Comparison of ENCODE assay signal across 17 mouse cellular contexts in the genomic region with DNA sequence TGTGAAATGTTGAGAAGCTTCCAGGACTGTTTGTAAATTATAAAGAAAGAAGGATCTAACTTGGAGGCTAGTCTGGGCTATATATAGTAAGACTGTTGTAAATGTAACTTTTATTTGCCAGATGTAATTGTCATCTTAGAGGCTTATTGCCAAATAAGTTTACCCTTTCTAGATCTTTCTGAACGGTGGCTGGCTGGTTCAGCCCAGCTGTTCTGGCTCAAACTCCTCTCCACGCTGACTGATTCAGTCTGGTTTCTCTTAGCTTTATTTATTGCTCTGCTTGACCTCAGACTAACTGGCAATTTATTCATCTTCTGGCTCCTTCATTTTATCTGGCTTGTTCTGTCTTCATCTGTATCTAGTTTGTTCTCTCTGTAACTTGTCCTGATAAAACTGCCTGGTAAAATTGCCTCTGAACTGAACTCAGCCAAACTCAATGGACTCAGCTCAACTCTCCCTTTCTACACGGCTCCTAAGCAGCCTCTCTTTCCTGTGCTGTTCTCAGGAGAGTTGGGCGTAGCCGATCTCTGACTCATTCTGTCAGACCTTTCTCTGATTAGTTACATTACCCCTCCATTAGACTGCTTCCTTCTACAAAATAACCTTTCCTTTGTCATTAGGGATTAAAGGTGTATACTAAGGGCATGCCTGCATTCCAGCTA. TPM values are rescaled to one million over a fixed set of nuclear protein-coding genes. Genes with fewer than 3 reads are reported as not detected.
DNase-seq lines count a peak whose midpoint lies in the region; ATAC-seq lines count a peak whose summit lies in the region.
"Had no signal": no experiment of that assay in that cellular context is flagged by ENCODE, and none has a peak within 500 bp of the region (broad histone marks: within the 10 kb centered on the region; RNA-seq: fewer than 3 reads in every experiment).

No protein-coding gene starts in this region.

- H3K27me3 ChIP-seq in embryonic facial prominence, embryonic 14.5 days (replicated peaks; ENCODE audit: control insufficient read depth, insufficient read depth, low read length), result no peaks in the 10 kb centered on the region
- H3K27me3 ChIP-seq in embryonic facial prominence, embryonic 10.5 days (replicated peaks; ENCODE audit: low read depth, poor library complexity, severe bottlenecking), result no peaks in the 10 kb centered on the region
- H3K27me3 ChIP-seq in intestine, embryonic 16.5 days (replicated peaks; ENCODE audit: control insufficient read depth, insufficient read depth, low read length), result no peaks in the 10 kb centered on the region
- H3K27me3 ChIP-seq: embryonic facial prominence, embryonic 12.5 days; forebrain, embryonic 12.5 days; heart, embryonic 15.5 days; liver, embryonic 13.5 days; megakaryocyte, embryonic 14.5 days had no signal

- peak; percentile 16 for DNase-seq in embryonic facial prominence, embryonic 14.5 days (ENCODE audit: low spot score)
- no peak for DNase-seq in embryonic facial prominence, embryonic 10.5 days (ENCODE audit: low spot score)
- DNase-seq in kidney, postnatal 14 days, result peak; percentile 19
- no peak for DNase-seq in kidney, adult 8-10 months
- peak; percentile 49 for DNase-seq in 3T3-L1 (ENCODE audit: low read depth, low spot score)
- DNase-seq in spleen, postnatal 36 days (ENCODE audit: low spot score in 2 of 2), result no peak
- DNase-seq in left cerebral cortex, adult 18-20 months (ENCODE audit: low spot score in 2 of 2), result no peak
- DNase-seq: cerebellum, adult 11 months; liver, embryonic 13.5 days had no signal

- H3K4me3 ChIP-seq in embryonic facial prominence, embryonic 14.5 days (ENCODE audit: low read depth, low read length), result no peak overlapping the region
- H3K4me3 ChIP-seq in embryonic facial prominence, embryonic 10.5 days, result no peak overlapping the region
- no peak overlapping the region for H3K4me3 ChIP-seq in intestine, embryonic 16.5 days (ENCODE audit: low read length)
- H3K4me3 ChIP-seq: embryonic facial prominence, embryonic 12.5 days; forebrain, embryonic 12.5 days; heart, embryonic 15.5 days; hindbrain, embryonic 10.5 days; liver, embryonic 13.5 days; megakaryocyte, embryonic 14.5 days had no signal

- H3K9ac ChIP-seq in embryonic facial prominence, embryonic 14.5 days (ENCODE audit: low read depth, low read length), result no peak overlapping the region
- H3K9ac ChIP-seq in intestine, embryonic 16.5 days (ENCODE audit: low read depth, low read length), result no peak overlapping the region
- H3K9ac ChIP-seq: embryonic facial prominence, embryonic 12.5 days; forebrain, embryonic 12.5 days; heart, embryonic 15.5 days; liver, embryonic 13.5 days had no signal

- peak; percentile 81; the same call in 1 of the 2 replicates for ATAC-seq in embryonic facial prominence, embryonic 14.5 days (ENCODE audit: low read depth)
- peak; percentile 66 for ATAC-seq in intestine, embryonic 16.5 days
- ATAC-seq: inflammation-experienced regulatory T-cells, adult 6 months; midbrain, embryonic 16.5 days had no signal

- H3K36me3 ChIP-seq in embryonic facial prominence, embryonic 14.5 days (ENCODE audit: control insufficient read depth, insufficient read depth, low read length), result peaks cover 14% of the 10 kb centered on the region; the same call in 1 of the 2 replicates
- H3K36me3 ChIP-seq in embryonic facial prominence, embryonic 10.5 days (replicated peaks), result peaks cover 39% of the 10 kb centered on the region
- H3K36me3 ChIP-seq in intestine, embryonic 16.5 days (ENCODE audit: control insufficient read depth, insufficient read depth, low read length), result peaks cover 4% of the 10 kb centered on the region
- H3K36me3 ChIP-seq: forebrain, embryonic 12.5 days; heart, embryonic 15.5 days had no signal

- H3K4me1 ChIP-seq in embryonic facial prominence, embryonic 14.5 days (ENCODE audit: control insufficient read depth, insufficient read depth, low read length), result no peaks in the 10 kb centered on the region
- H3K4me1 ChIP-seq in embryonic facial prominence, embryonic 10.5 days, result no peaks in the 10 kb centered on the region
- H3K4me1 ChIP-seq in intestine, embryonic 16.5 days (ENCODE audit: control insufficient read depth, insufficient read depth, low read length), result no peaks in the 10 kb centered on the region
- H3K4me1 ChIP-seq: embryonic facial prominence, embryonic 12.5 days; forebrain, embryonic 12.5 days; heart, embryonic 15.5 days; hindbrain, embryonic 10.5 days; liver, embryonic 13.5 days had no signal

- WGBS in embryonic facial prominence, embryonic 14.5 days, result 67% methylated on average over 5 of the region's 5 CpGs
- 86% methylated on average over 5 of the region's 5 CpGs for WGBS in embryonic facial prominence, embryonic 10.5 days
- WGBS in intestine, embryonic 16.5 days, result 50% methylated on average over 5 of the region's 5 CpGs

- no peak overlapping the region for H3K27ac ChIP-seq in embryonic facial prominence, embryonic 14.5 days (replicated peaks; ENCODE audit: low read depth, low read length)
- H3K27ac ChIP-seq in embryonic facial prominence, embryonic 10.5 days (replicated peaks), result no peak overlapping the region
- H3K27ac ChIP-seq in intestine, embryonic 16.5 days (ENCODE audit: low read length), result 0 out of 2 replicates have a peak overlapping the region, but pooled peaks have one; percentile 41
- H3K27ac ChIP-seq: embryonic facial prominence, embryonic 12.5 days; forebrain, embryonic 12.5 days; heart, embryonic 15.5 days; hindbrain, embryonic 10.5 days; liver, embryonic 13.5 days had no signal

- no peaks in the 10 kb centered on the region for H3K9me3 ChIP-seq in embryonic facial prominence, embryonic 14.5 days (ENCODE audit: control insufficient read depth, low read length)
- H3K9me3 ChIP-seq in embryonic facial prominence, embryonic 10.5 days, result no peaks in the 10 kb centered on the region
- H3K9me3 ChIP-seq in intestine, embryonic 16.5 days (ENCODE audit: control insufficient read depth, low read length), result no peaks in the 10 kb centered on the region
- H3K9me3 ChIP-seq: embryonic facial prominence, embryonic 12.5 days; forebrain, embryonic 12.5 days; heart, embryonic 15.5 days; hindbrain, embryonic 10.5 days; liver, embryonic 13.5 days; megakaryocyte, embryonic 14.5 days had no signal

- H3K4me2 ChIP-seq in embryonic facial prominence, embryonic 14.5 days (ENCODE audit: low read depth, low read length), result no peak overlapping the region
- no peak overlapping the region for H3K4me2 ChIP-seq in intestine, embryonic 16.5 days (ENCODE audit: low read depth, low read length)
- H3K4me2 ChIP-seq: embryonic facial prominence, embryonic 12.5 days; forebrain, embryonic 12.5 days; heart, embryonic 15.5 days; liver, embryonic 13.5 days had no signal

RNA-seq across cellular contexts. Expression of gene Abcc1, which starts 55.7 kb away (rescaled TPM):
- polyA plus RNA-seq in embryonic facial prominence, embryonic 14.5 days (2014; fragmentation: Nextera tagmentation; extraction: Ambion mirVana), result 9.7 and 10.4 TPM in 2 replicates
- 11.5 and 12.1 TPM in 2 replicates for polyA plus RNA-seq in embryonic facial prominence, embryonic 10.5 days (2016; fragmentation: Nextera tagmentation; extraction: Ambion mirVana)
- 5.6 and 7.1 TPM in 2 replicates for polyA plus RNA-seq in intestine, embryonic 16.5 days (2015; fragmentation: Nextera tagmentation; extraction: Ambion mirVana)
- total RNA-seq in left cerebral cortex, adult 18-20 months (2021), result 10 to 100 TPM; 14.9 to 16.5 TPM

Comparison
In these comparisons a context has a peak if more than half of its experiments do, and no peak if none do; other contexts are left out.
1. DNase-seq: peak in embryonic facial prominence, embryonic 14.5 days (single experiment), kidney, postnatal 14 days (single experiment) and 3T3-L1 (single experiment); none in embryonic facial prominence, embryonic 10.5 days (single experiment), kidney, adult 8-10 months (0 of 2), spleen, postnatal 36 days (0 of 2) and left cerebral cortex, adult 18-20 months (0 of 2).